Mouse (Mus musculus): Measurements from ENCODE around the gene Epha5.

Epha5 gene

GRCm38 (mm10) chr5:84417062-84417879 lies at the start of gene Epha5:
Gene Epha5, minus strand, starts transcription at chr5:84417382.
- DNase-seq (ENCODE audit: low read depth, low spot score) = peak; percentile 70

DNA sequence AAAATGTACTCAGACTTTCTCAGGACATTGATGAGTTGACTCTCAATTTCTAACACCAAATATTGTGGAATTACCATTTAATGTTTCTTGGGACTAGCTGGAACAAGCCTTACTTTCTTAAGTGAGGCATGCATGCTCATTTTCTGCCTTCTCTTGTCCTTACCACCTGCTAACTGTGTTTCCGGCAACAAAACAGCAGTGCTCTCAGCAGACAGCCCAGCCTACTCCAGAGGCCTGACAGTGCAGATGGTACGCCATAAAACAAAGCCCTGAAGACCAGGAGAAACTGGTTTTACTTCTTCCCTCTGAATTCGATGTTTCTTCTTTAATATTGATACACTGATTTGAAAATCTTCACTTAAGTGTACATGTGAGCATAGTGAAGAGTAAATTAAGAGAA lies 39.0 kb upstream of the Epha5 start:
- DNase-seq (ENCODE audit: low read depth, low spot score) = no peak

DNA sequence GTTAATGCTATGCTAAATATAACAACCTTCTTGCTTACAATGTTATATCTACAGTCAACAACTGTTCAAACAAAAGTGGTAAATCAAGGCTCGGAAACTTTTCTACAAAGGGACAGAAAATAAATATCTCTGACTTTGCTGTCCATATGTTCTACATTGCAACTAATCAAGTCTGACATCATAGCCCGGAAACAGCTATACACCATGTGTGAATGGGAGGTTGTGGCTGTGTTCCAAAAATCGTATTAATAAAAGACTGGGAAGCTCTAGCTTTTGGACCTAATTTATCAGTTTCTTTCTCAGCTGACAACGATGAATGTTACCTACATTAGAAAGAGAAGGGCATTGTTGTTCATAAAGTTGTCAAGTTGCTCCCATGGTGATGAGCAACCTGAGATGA lies 37.5 kb upstream of the Epha5 start:
- DNase-seq (ENCODE audit: low read depth, low spot score) = no peak

- no peak for DNase-seq (ENCODE audit: low read depth, low spot score)
Measured at GRCm38 (mm10) chr5:84453839-84454238, 36.7 kb upstream of the Epha5 start.

GRCm38 (mm10) chr5:84440232-84440631 lies 23.1 kb upstream of the Epha5 start:
- no peak for DNase-seq (ENCODE audit: low read depth, low spot score)

DNA sequence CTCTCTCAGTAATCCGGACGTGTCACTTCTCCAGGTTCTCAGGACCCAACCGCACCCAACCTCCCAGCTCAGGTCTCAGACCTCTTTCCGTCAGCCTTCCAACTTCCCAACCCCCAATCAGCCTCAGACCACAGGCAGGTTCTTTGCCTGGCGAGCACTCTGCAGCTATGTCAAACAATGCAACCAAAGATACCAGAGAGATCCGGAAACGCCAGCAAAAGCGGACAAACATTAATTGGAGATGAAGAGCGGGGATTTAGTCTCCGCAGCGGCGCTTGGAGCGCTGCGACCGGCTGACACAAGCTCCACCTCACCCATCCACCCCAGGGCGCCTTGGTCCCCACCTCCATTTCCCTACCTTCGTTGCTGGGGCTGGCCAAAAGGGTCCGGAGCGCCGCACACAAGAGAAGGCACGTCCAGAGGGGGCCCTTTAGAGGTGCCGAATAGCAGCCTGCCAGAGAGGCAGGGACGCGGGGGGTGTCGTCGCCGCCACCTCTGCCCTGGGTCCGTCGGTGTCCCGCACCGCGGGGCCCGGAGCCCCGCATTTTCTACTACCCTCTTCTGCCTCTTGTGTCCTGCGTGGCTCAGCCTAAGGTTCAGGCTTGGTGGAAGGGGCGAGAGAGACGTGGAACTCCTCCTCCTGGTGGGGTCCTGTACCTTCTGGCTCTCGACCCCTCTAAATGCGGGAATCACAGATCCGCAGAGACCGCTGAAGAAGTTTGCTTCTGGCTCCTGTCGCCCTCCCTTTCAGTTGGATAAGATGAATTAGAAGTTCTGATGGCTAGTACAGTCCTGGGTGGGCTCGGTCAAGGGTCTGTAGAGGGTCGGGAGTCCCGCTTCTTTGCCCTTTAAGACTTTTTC lies 991 bp downstream of the Epha5 start:
- DNase-seq (ENCODE audit: low read depth, low spot score) = peak; percentile 25

GRCm38 (mm10) chr5:84414931-84415431 lies 2.2 kb downstream of the Epha5 start:
- DNase-seq (ENCODE audit: low read depth, low spot score) = no peak

- no peak for DNase-seq (ENCODE audit: low read depth, low spot score)
Measured at GRCm38 (mm10) chr5:84413026-84413425, 4.2 kb downstream of the Epha5 start.

GRCm38 (mm10) chr5:84408370-84408769 lies 8.8 kb downstream of the Epha5 start:
- DNase-seq (ENCODE audit: low read depth, low spot score) = peak; percentile 3

- DNase-seq (ENCODE audit: low read depth, low spot score) = no peak
Measured at GRCm38 (mm10) chr5:84397085-84397484, 20.1 kb downstream of the Epha5 start.

- no peak for DNase-seq (ENCODE audit: low read depth, low spot score)
Measured at GRCm38 (mm10) chr5:84365334-84365733, 51.8 kb downstream of the Epha5 start.

DNA sequence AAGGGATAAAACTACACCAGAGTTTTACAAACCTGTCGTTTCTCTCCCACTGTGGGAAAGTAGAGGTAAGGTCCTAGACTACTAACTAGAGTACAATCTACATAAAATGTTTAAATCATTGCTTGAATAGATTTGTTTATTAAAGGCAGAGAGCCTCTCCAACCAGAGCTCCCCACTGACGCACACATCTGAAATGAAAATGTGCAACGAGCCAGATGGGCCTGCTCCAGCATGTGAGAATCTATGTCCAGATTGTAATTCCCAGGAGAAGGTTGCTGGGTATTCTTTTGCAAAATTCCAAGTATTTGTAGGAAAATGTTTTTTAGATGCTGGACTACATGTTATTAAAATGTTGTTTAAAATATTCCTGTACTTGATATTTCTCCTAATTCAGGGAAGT lies 57.8 kb downstream of the Epha5 start:
- no peak for DNase-seq (ENCODE audit: low read depth, low spot score)

GRCm38 (mm10) chr5:84353069-84353468 lies 64.1 kb downstream of the Epha5 start:
- DNase-seq (ENCODE audit: low read depth, low spot score) = peak; percentile 18

- DNase-seq (ENCODE audit: low read depth, low spot score) = no peak
Measured at GRCm38 (mm10) chr5:84346728-84347499, 70.3 kb downstream of the Epha5 start.

DNA sequence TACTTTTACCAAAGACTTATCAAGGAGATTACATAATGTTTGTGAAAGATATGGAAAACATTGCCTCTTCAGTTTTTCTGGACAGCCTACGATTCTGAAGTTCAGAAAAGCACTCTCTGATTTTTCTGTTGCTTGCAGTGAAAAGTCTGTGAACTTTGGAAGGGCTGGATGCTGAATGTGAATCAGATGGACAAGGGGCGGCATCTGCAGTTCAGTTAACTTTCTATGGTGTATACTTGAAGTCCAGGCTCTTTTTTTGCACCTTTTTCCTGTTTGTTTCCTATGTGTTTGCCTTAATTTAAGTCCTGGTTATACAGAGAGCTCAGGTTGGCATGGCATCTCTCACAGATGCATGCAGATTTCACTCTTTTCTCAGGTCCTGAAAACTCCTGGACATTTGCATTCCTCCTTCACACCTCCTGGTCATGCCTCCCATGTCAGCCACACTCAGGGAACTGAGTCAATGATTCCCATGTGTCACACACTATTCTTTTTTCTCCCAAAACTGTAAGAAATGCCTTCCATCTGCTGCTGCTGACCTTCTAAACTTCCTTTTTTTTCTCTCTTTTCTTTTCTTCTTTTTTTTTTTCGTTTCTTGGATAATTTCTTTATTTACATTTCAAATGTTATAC lies 81.2 kb downstream of the Epha5 start:
- no peak for DNase-seq (ENCODE audit: low read depth, low spot score)

GRCm38 (mm10) chr5:84334481-84334880 lies 82.7 kb downstream of the Epha5 start:
- DNase-seq (ENCODE audit: low read depth, low spot score) = no peak

DNA sequence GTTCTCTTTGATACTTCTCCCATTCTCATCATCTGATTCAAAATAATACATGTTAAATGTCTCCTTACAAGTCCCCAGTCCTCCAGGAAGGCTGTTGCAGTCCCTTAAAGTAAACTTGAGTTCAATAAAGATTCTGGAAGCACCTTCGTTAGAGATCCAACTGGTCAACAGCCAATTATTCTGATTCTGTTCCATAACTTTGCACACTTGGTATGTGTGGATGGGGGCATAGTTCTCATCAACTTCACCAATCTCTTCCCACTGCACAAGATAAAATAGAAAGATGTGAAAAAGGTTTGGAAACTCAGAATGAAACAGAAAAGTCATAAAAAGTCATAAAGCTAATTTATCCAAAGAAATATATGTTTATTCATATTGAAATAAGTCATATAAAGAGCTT lies 85.6 kb downstream of the Epha5 start:
- DNase-seq (ENCODE audit: low read depth, low spot score) = no peak

DNA sequence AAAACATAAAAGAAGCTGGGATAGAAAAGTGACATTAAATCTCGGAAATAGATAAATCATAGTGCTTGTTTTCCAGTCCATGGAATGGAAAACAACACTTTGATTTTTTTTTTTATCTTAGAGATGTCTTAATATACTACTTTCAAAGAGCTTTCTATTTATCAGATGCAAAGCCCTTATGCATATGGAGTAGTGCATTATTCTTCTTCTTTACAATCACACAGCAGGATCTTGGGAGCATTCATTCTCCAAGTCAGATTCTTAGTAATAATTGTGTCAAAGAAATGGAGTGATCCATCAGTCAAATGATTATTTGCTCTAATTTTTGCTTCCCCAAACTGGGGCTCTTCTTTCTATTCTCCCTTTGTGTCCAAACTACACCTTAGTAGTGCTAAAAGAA lies 96.6 kb downstream of the Epha5 start:
- no peak for DNase-seq (ENCODE audit: low read depth, low spot score)

GRCm38 (mm10) chr5:84320138-84320537 lies 97.0 kb downstream of the Epha5 start:
- no peak for DNase-seq (ENCODE audit: low read depth, low spot score)

DNA sequence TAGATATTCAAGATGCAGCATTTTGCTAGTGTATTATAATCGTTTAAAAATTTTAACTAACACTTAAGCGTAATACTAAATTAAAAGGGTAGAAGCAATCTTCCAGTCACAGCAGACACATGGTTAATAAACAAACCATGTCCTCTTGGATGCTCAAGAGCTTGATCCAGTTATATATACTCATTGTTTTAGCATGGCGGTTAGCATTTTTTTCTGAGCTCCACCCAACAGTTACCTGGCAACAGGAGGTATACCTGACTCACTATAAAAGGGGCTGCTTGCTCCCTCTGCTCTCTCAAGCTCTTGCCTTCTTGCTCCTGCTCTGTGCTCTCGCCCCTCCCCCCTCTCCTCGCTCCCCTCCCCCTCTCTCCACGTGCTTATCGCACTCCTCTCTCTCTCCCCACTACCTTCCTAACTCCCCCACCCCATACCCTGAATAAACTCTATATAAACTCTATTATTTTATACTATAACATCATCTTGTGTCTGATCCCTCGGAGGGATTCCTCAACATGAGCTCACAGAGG lies 98.3 kb downstream of the Epha5 start:
- DNase-seq (ENCODE audit: low read depth, low spot score) = no peak

- DNase-seq (ENCODE audit: low read depth, low spot score) = no peak
Measured at GRCm38 (mm10) chr5:84317839-84318238, 99.3 kb downstream of the Epha5 start.

Data from R1 (cell line).